Mouse (Mus musculus): Measurements from ENCODE around the gene Aldh1a2. TPM values are rescaled to one million over a fixed set of nuclear protein-coding genes. Genes with fewer than 3 reads are reported as not detected.

Gene Aldh1a2
- polyA plus RNA-seq, 1 experiment from 2014 or later, result 33.8 TPM

- ATAC-seq (ENCODE audit: insufficient number of reproducible peaks, insufficient read depth, low FRiP score, low TSS enrichment, low read depth), result no peak
- H3K36me3 ChIP-seq, result no peaks in the 10 kb centered on the region
- H3K27ac ChIP-seq, result no peak overlapping the region
- no peaks in the 10 kb centered on the region for H3K9me3 ChIP-seq
- 86% methylated on average over 3 of the region's 3 CpGs for WGBS
- no peak overlapping the region for H3K4me2 ChIP-seq
- H3K9ac ChIP-seq, result no peak overlapping the region
- no peak overlapping the region for H3K4me3 ChIP-seq
- H3K4me1 ChIP-seq, result peaks cover 3% of the 10 kb centered on the region; the same call in 1 of the 2 replicates
- H3K27me3 ChIP-seq, result no peaks in the 10 kb centered on the region
Observed at GRCm38 (mm10) chr9:71270205-71270604, 54.6 kb downstream of the Aldh1a2 start.

GRCm38 (mm10) chr9:71276149-71276721, 60.6 kb downstream of the Aldh1a2 start:
- 47% methylated on average over 14 of the region's 14 CpGs for WGBS
- ATAC-seq (ENCODE audit: insufficient number of reproducible peaks, insufficient read depth, low FRiP score, low TSS enrichment, low read depth), result no peak

GRCm38 (mm10) chr9:71278741-71279140, 63.2 kb downstream of the Aldh1a2 start:
- no peak overlapping the region for H3K4me3 ChIP-seq
- no peaks in the 10 kb centered on the region for H3K36me3 ChIP-seq
- H3K4me2 ChIP-seq, result no peak overlapping the region
- H3K27me3 ChIP-seq, result no peaks in the 10 kb centered on the region
- 89% methylated on average over 4 of the region's 4 CpGs for WGBS
- H3K9me3 ChIP-seq, result no peaks in the 10 kb centered on the region
- no peak overlapping the region for H3K27ac ChIP-seq
- H3K4me1 ChIP-seq, result peaks cover 10% of the 10 kb centered on the region
- H3K9ac ChIP-seq, result no peak overlapping the region
- ATAC-seq (ENCODE audit: insufficient number of reproducible peaks, insufficient read depth, low FRiP score, low TSS enrichment, low read depth), result no peak

More at GRCm38 (mm10) chr9:71276149-71276721, 60.6 kb downstream of the Aldh1a2 start:
- H3K4me1 ChIP-seq, result peaks cover 10% of the 10 kb centered on the region
- H3K4me3 ChIP-seq, result no peak overlapping the region
- no peaks in the 10 kb centered on the region for H3K9me3 ChIP-seq
- peak overlapping the region; percentile 11; the same call in 1 of the 2 replicates for H3K4me2 ChIP-seq
- no peaks in the 10 kb centered on the region for H3K36me3 ChIP-seq
- no peaks in the 10 kb centered on the region for H3K27me3 ChIP-seq
- H3K9ac ChIP-seq, result no peak overlapping the region
- peak overlapping the region; percentile 71 for H3K27ac ChIP-seq

- Histone ChIP-seq H3K9me3 (no peaks in the 10 kb centered on the region), H3K36me3 (no peaks in the 10 kb centered on the region), H3K27me3 (no peaks in the 10 kb centered on the region), H3K27ac (no peak overlapping the region), H3K4me1 (no peaks in the 10 kb centered on the region), H3K9ac (no peak overlapping the region), H3K4me2 (no peak overlapping the region), H3K4me3 (no peak overlapping the region)
- no peak for ATAC-seq (ENCODE audit: insufficient number of reproducible peaks, insufficient read depth, low FRiP score, low TSS enrichment, low read depth)
- 87% methylated on average over 7 of the region's 7 CpGs for WGBS
Observed at GRCm38 (mm10) chr9:71283156-71283555, 67.6 kb downstream of the Aldh1a2 start.

GRCm38 (mm10) chr9:71285231-71285630, 69.6 kb downstream of the Aldh1a2 start:
- Histone ChIP-seq H3K27ac (no peak overlapping the region), H3K9ac (no peak overlapping the region), H3K9me3 (no peaks in the 10 kb centered on the region), H3K27me3 (no peaks in the 10 kb centered on the region), H3K4me1 (no peaks in the 10 kb centered on the region), H3K36me3 (no peaks in the 10 kb centered on the region), H3K4me2 (no peak overlapping the region), H3K4me3 (no peak overlapping the region)
- 95% methylated on average over 3 of the region's 3 CpGs for WGBS
- ATAC-seq (ENCODE audit: insufficient number of reproducible peaks, insufficient read depth, low FRiP score, low TSS enrichment, low read depth), result no peak

GRCm38 (mm10) chr9:71286420-71286819, 70.8 kb downstream of the Aldh1a2 start:
- Histone ChIP-seq H3K36me3 (no peaks in the 10 kb centered on the region), H3K27ac (no peak overlapping the region), H3K4me3 (no peak overlapping the region), H3K9ac (no peak overlapping the region), H3K4me2 (no peak overlapping the region), H3K9me3 (no peaks in the 10 kb centered on the region), H3K4me1 (no peaks in the 10 kb centered on the region), H3K27me3 (no peaks in the 10 kb centered on the region)
- ATAC-seq (ENCODE audit: insufficient number of reproducible peaks, insufficient read depth, low FRiP score, low TSS enrichment, low read depth), result no peak
- 91% methylated on average over 9 of the region's 9 CpGs for WGBS

- H3K9me3 ChIP-seq, result no peaks in the 10 kb centered on the region
- no peak overlapping the region for H3K9ac ChIP-seq
- H3K27ac ChIP-seq, result no peak overlapping the region
- ATAC-seq (ENCODE audit: insufficient number of reproducible peaks, insufficient read depth, low FRiP score, low TSS enrichment, low read depth), result no peak
- 74% methylated on average over 6 of the region's 6 CpGs for WGBS
- H3K36me3 ChIP-seq, result no peaks in the 10 kb centered on the region
- peaks cover 5% of the 10 kb centered on the region; the same call in 1 of the 2 replicates for H3K4me1 ChIP-seq
- H3K4me2 ChIP-seq, result no peak overlapping the region
- H3K4me3 ChIP-seq, result no peak overlapping the region
- no peaks in the 10 kb centered on the region for H3K27me3 ChIP-seq
Observed at GRCm38 (mm10) chr9:71288738-71289137, 73.1 kb downstream of the Aldh1a2 start.

GRCm38 (mm10) chr9:71289810-71290209, 74.2 kb downstream of the Aldh1a2 start:
- no peaks in the 10 kb centered on the region for H3K27me3 ChIP-seq
- ATAC-seq (ENCODE audit: insufficient number of reproducible peaks, insufficient read depth, low FRiP score, low TSS enrichment, low read depth), result no peak
- peaks cover 8% of the 10 kb centered on the region; the same call in 1 of the 2 replicates for H3K4me1 ChIP-seq
- H3K9me3 ChIP-seq, result no peaks in the 10 kb centered on the region
- WGBS, result 75% methylated on average over 3 of the region's 3 CpGs
- no peak overlapping the region for H3K4me3 ChIP-seq
- H3K4me2 ChIP-seq, result no peak overlapping the region
- H3K9ac ChIP-seq, result no peak overlapping the region
- no peak overlapping the region for H3K27ac ChIP-seq
- H3K36me3 ChIP-seq, result no peaks in the 10 kb centered on the region

GRCm38 (mm10) chr9:71290730-71291129, 75.1 kb downstream of the Aldh1a2 start:
- H3K9ac ChIP-seq, result no peak overlapping the region
- 79% methylated on average over 1 of the region's 1 CpGs for WGBS
- no peak overlapping the region for H3K27ac ChIP-seq
- no peak overlapping the region for H3K4me2 ChIP-seq
- H3K4me1 ChIP-seq, result peaks cover 12% of the 10 kb centered on the region; the same call in 1 of the 2 replicates
- no peaks in the 10 kb centered on the region for H3K36me3 ChIP-seq
- ATAC-seq (ENCODE audit: insufficient number of reproducible peaks, insufficient read depth, low FRiP score, low TSS enrichment, low read depth), result no peak
- peaks cover 5% of the 10 kb centered on the region; the same call in 1 of the 2 replicates for H3K27me3 ChIP-seq
- no peaks in the 10 kb centered on the region for H3K9me3 ChIP-seq
- H3K4me3 ChIP-seq, result no peak overlapping the region

- ATAC-seq (ENCODE audit: insufficient number of reproducible peaks, insufficient read depth, low FRiP score, low TSS enrichment, low read depth), result no peak
- 77% methylated on average over 8 of the region's 8 CpGs for WGBS
- H3K27me3 ChIP-seq, result peaks cover 6% of the 10 kb centered on the region; the same call in 1 of the 2 replicates
Observed at GRCm38 (mm10) chr9:71295501-71295900, 79.9 kb downstream of the Aldh1a2 start.

GRCm38 (mm10) chr9:71303594-71303993, 88.0 kb downstream of the Aldh1a2 start:
- WGBS, result 50% methylated on average over 2 of the region's 2 CpGs
- Histone ChIP-seq H3K27ac (no peak overlapping the region), H3K36me3 (no peaks in the 10 kb centered on the region), H3K27me3 (0 out of 2 replicates have a peak, but pooled peaks cover 3% of the 10 kb centered on the region), H3K4me3 (no peak overlapping the region), H3K9me3 (no peaks in the 10 kb centered on the region), H3K9ac (no peak overlapping the region), H3K4me2 (no peak overlapping the region), H3K4me1 (no peaks in the 10 kb centered on the region)
- ATAC-seq (ENCODE audit: insufficient number of reproducible peaks, insufficient read depth, low FRiP score, low TSS enrichment, low read depth), result no peak

More at GRCm38 (mm10) chr9:71295501-71295900, 79.9 kb downstream of the Aldh1a2 start:
- H3K36me3 ChIP-seq, result no peaks in the 10 kb centered on the region
- H3K4me1 ChIP-seq, result peaks cover 17% of the 10 kb centered on the region; the same call in 1 of the 2 replicates
- no peak overlapping the region for H3K4me3 ChIP-seq
- H3K9ac ChIP-seq, result no peak overlapping the region
- no peak overlapping the region for H3K4me2 ChIP-seq
- no peak overlapping the region for H3K27ac ChIP-seq
- no peaks in the 10 kb centered on the region for H3K9me3 ChIP-seq

- no peak overlapping the region for H3K27ac ChIP-seq
- no peaks in the 10 kb centered on the region for H3K4me1 ChIP-seq
- 74% methylated on average over 9 of the region's 9 CpGs for WGBS
- H3K27me3 ChIP-seq, result no peaks in the 10 kb centered on the region
- no peak overlapping the region for H3K4me2 ChIP-seq
- ATAC-seq (ENCODE audit: insufficient number of reproducible peaks, insufficient read depth, low FRiP score, low TSS enrichment, low read depth), result peak; percentile 52; the same call in 1 of the 2 replicates
- H3K9ac ChIP-seq, result no peak overlapping the region
- no peak overlapping the region for H3K4me3 ChIP-seq
- no peaks in the 10 kb centered on the region for H3K9me3 ChIP-seq
- H3K36me3 ChIP-seq, result no peaks in the 10 kb centered on the region
Observed at GRCm38 (mm10) chr9:71307106-71307789, 91.7 kb downstream of the Aldh1a2 start.
